Mouse (Mus musculus): ENCODE results near the gene Gast.

- no peak for TF ChIP-seq CTCF (IDR thresholded peaks at IDR 0.05; ENCODE audit: low read depth)
- TF ChIP-seq EP300 (IDR thresholded peaks at IDR 0.05; ENCODE audit: low read depth), result peak; percentile 47; the same call in 1 of the 2 replicates
These were observed 22.0 kb upstream of the Gast start for GRCm38 (mm10) chr11:100312096-100312679.

Data from heart, postnatal 0 days (tissue).